Mouse (Mus musculus) CH12.LX (cell line): ENCODE measurements around the gene Krt71. TPM values are rescaled to one million over a fixed set of nuclear protein-coding genes. Genes with fewer than 3 reads are reported as not detected.

Experiments used
- DNase-seq: peaks from one replicate; pipeline ENCODE4 v3.0.0-alpha.2; 2013; ENCODE audit errors: extremely low read depth
- H3K27ac ChIP-seq: 2 replicates; pipeline ENCODE4 v1.5.1; 2012; ENCODE audit warnings: low read depth, mild to moderate bottlenecking, control low read depth, moderate library complexity; ENCODE audit not compliant: insufficient read depth
- H3K27me3 ChIP-seq: replicated peaks from 2 replicates; pipeline ENCODE3; 2012; ENCODE audit warnings: inconsistent platforms
- H3K36me3 ChIP-seq, 2 experiments: replicated peaks in 1 of 2; 2 replicates each; pipeline versions ENCODE3 to v1.6.1; 2012; ENCODE audit warnings: inconsistent platforms in 1 of 2, low read length in 1 of 2, mild to moderate bottlenecking in 1 of 2, mixed read lengths in 1 of 2, moderate library complexity in 1 of 2; ENCODE audit not compliant: control insufficient read depth in 1 of 2, insufficient read depth in 1 of 2
- H3K4me1 ChIP-seq, 2 experiments: 2 replicates each; pipeline ENCODE4 v1.6.1; 2012; ENCODE audit warnings: inconsistent platforms in 1 of 2, moderate library complexity in 1 of 2; ENCODE audit not compliant: insufficient read depth in 2 of 2, control insufficient read depth in 1 of 2
- H3K4me2 ChIP-seq: 2 replicates; pipeline ENCODE4 v1.6.1; 2012; ENCODE audit warnings: low read depth, mild to moderate bottlenecking, control low read depth; ENCODE audit not compliant: poor library complexity, insufficient read depth, severe bottlenecking
- H3K4me3 ChIP-seq, 3 experiments: fragments of 150-350 bp in 1 of 3; sonication (generic) in 1 of 3; replicated peaks in 1 of 3; 2 replicates each; pipeline versions ENCODE3 to v1.5.1; 2011 to 2012; ENCODE audit warnings: low read depth in 2 of 3, low read length in 2 of 3, mild to moderate bottlenecking in 2 of 3, moderate library complexity in 2 of 3, control low read depth in 1 of 3, improper control_type of control experiment in 1 of 3, inconsistent platforms in 1 of 3, mixed read lengths in 1 of 3; ENCODE audit not compliant: poor library complexity in 1 of 3
- H3K79me2 ChIP-seq: replicated peaks from 2 replicates; pipeline ENCODE4 v1.6.1; 2012; ENCODE audit warnings: mild to moderate bottlenecking, moderate library complexity; ENCODE audit not compliant: control insufficient read depth, poor library complexity, insufficient read depth, severe bottlenecking; ENCODE audit errors: extremely low read depth
- H3K9ac ChIP-seq: 2 replicates; pipeline ENCODE4 v1.6.1; 2012; ENCODE audit warnings: low read depth, mild to moderate bottlenecking, control low read depth, moderate library complexity; ENCODE audit not compliant: insufficient read depth
- H3K9me3 ChIP-seq: replicated peaks from 2 replicates; pipeline ENCODE3; 2012; ENCODE audit warnings: low read length, inconsistent platforms, mixed read lengths
- CHD1 ChIP-seq: IDR thresholded peaks from 2 replicates; pipeline ENCODE4 v1.6.1; 2012; ENCODE audit warnings: low read depth, low read length, improper control_type of control experiment, inconsistent platforms
- CTCF ChIP-seq, 2 experiments: IDR thresholded peaks in 1 of 2; conservative IDR thresholded peaks in 1 of 2; 2 replicates each; pipeline ENCODE4 v1.5.1; 2011 to 2012; ENCODE audit warnings: low read depth in 2 of 2, low read length in 2 of 2, improper control_type of control experiment in 1 of 2, inconsistent platforms in 1 of 2, mild to moderate bottlenecking in 1 of 2, moderate library complexity in 1 of 2
- E2F4 ChIP-seq: IDR thresholded peaks from 2 replicates; pipeline ENCODE4 v1.6.1; 2011; ENCODE audit warnings: low read depth, low read length, improper control_type of control experiment; ENCODE audit not compliant: insufficient replicate concordance
- GABPA ChIP-seq: IDR thresholded peaks from 2 replicates; pipeline ENCODE4 v1.6.1; 2012; ENCODE audit warnings: low read depth, low read length, improper control_type of control experiment, inconsistent platforms; ENCODE audit not compliant: insufficient replicate concordance
- IRF4 ChIP-seq: IDR thresholded peaks from 2 replicates; pipeline ENCODE4 v1.6.1; 2014; ENCODE audit warnings: low read depth, mild to moderate bottlenecking, inconsistent platforms, low read length, improper control_type of control experiment
- JUN ChIP-seq: IDR thresholded peaks from 2 replicates; pipeline ENCODE4 v1.6.1; 2011; ENCODE audit warnings: low read depth, mild to moderate bottlenecking, low read length, improper control_type of control experiment, moderate library complexity; ENCODE audit not compliant: insufficient read depth
- JUND ChIP-seq: conservative IDR thresholded peaks from 2 replicates; pipeline ENCODE4 v1.6.1; 2011; ENCODE audit warnings: low read depth, low read length, improper control_type of control experiment
- MAFK ChIP-seq: IDR thresholded peaks from 2 replicates; pipeline ENCODE4 v1.6.1; 2011; ENCODE audit warnings: low read length, improper control_type of control experiment; ENCODE audit not compliant: insufficient replicate concordance
- MAX ChIP-seq: IDR thresholded peaks from 2 replicates; pipeline ENCODE4 v1.6.1; 2011; ENCODE audit warnings: low read length, improper control_type of control experiment
- MAZ ChIP-seq: IDR thresholded peaks from 2 replicates; pipeline ENCODE4 v1.6.1; 2012; ENCODE audit warnings: low read depth, mild to moderate bottlenecking, inconsistent platforms, low read length, improper control_type of control experiment, moderate library complexity
- MXI1 ChIP-seq: IDR thresholded peaks from 2 replicates; pipeline ENCODE4 v1.6.1; 2011; ENCODE audit warnings: mild to moderate bottlenecking, low read depth, low read length, improper control_type of control experiment
- MYC ChIP-seq: IDR thresholded peaks from 2 replicates; pipeline ENCODE4 v1.6.1; 2011; ENCODE audit warnings: low read depth, mild to moderate bottlenecking, improper control_type of control experiment, low read length
- NELFE ChIP-seq: IDR thresholded peaks from 2 replicates; pipeline ENCODE4 v1.6.1; 2011; ENCODE audit warnings: low read depth, low read length, improper control_type of control experiment
- NRF1 ChIP-seq: IDR thresholded peaks from 2 replicates; pipeline ENCODE4 v1.6.1; 2014; ENCODE audit warnings: low read depth, mild to moderate bottlenecking, inconsistent platforms, low read length, improper control_type of control experiment, moderate library complexity
- PAX5 ChIP-seq: IDR thresholded peaks from 2 replicates; pipeline ENCODE4 v1.6.1; 2012; ENCODE audit warnings: low read length, inconsistent platforms, mixed read lengths
- POLR2A ChIP-seq: IDR thresholded peaks from 2 replicates; pipeline ENCODE4 v1.6.1; 2011; ENCODE audit warnings: low read depth, mild to moderate bottlenecking, improper control_type of control experiment, low read length
- RAD21 ChIP-seq: IDR thresholded peaks from 2 replicates; pipeline ENCODE4 v1.6.1; 2011; ENCODE audit warnings: low read depth, mild to moderate bottlenecking, low read length, improper control_type of control experiment, moderate library complexity
- RCOR1 ChIP-seq: conservative IDR thresholded peaks from 2 replicates; pipeline ENCODE4 v1.6.1; 2012; ENCODE audit warnings: low read depth, mild to moderate bottlenecking, inconsistent platforms, low read length, improper control_type of control experiment
- SIN3A ChIP-seq: IDR thresholded peaks from 2 replicates; pipeline ENCODE4 v1.6.1; 2012; ENCODE audit warnings: low read length, improper control_type of control experiment, inconsistent platforms
- SMC3 ChIP-seq: IDR thresholded peaks from 2 replicates; pipeline ENCODE4 v1.6.1; 2011; ENCODE audit warnings: low read depth, low read length, improper control_type of control experiment
- TBP ChIP-seq: conservative IDR thresholded peaks from 2 replicates; pipeline ENCODE4 v1.6.1; 2011; ENCODE audit warnings: low read depth, low read length, improper control_type of control experiment
- dilution Hi-C: fragments of 300-500 bp; cut with MboI; formaldehyde crosslinking; loops from 2 replicates; pipeline ENCODE4 v1.14.3; 2020; ENCODE audit warnings: low sequenced_read_pairs; ENCODE audit not compliant: extremely low pct_unique_long_range_greater_than_20kb, extremely low pct_ligation_motif_present
- in situ Hi-C: fragments of 300-500 bp; cut with MboI; formaldehyde crosslinking; loops from 3 replicates; pipeline ENCODE4 v1.14.3; 2019; ENCODE audit warnings: low sequenced_read_pairs, low pct_ligation_motif_present, low pct_unique_long_range_greater_than_20kb, mixed read lengths
- polyA plus RNA-seq: library from polyadenylated mRNA; unstranded; fragments of >175 nt; gene quantifications from 2 replicates; pipeline ENCODE4 v1.2.1, GENCODE M21; 2012; ENCODE audit warnings: low read depth; ENCODE audit not compliant: insufficient read length
- total RNA-seq, 2 experiments: library from RNA; depleted of rRNA; stranded (reverse); fragments of 300-350 nt in 1 of 2; fragments of >200 nt in 1 of 2; gene quantifications; 2 replicates each; pipeline ENCODE4 v1.2.3; 2012 to 2014

Gene Krt71
- total and polyA plus RNA-seq, 3 experiments = not detected

- H3K27me3 ChIP-seq = peaks cover 91% of the 10 kb centered on the region
- H3K36me3 ChIP-seq = no peaks in the 10 kb centered on the region
- no peak overlapping the region for H3K4me2 ChIP-seq
- H3K4me3 ChIP-seq = no peak overlapping the region
- H3K27ac ChIP-seq = no peak overlapping the region
- dilution Hi-C loops = no loop called here
- no peak for TF ChIP-seq RCOR1
- TF ChIP-seq CTCF (conservative IDR thresholded peaks at IDR 0.05 in 1 of 2, IDR thresholded peaks at IDR 0.05 in 1 of 2; ENCODE audit: low read depth in 2 of 2, low read length in 2 of 2) = peak; percentile 21 to 48; a peak in 2 of 4 replicates
- TF ChIP-seq MXI1 = no peak
- no peak for TF ChIP-seq JUN
- no peak for TF ChIP-seq PAX5
- no peak for TF ChIP-seq POLR2A
- TF ChIP-seq MAFK = no peak
- no peak for TF ChIP-seq JUND
- no peak overlapping the region for H3K9ac ChIP-seq
- in situ Hi-C loops = no loop called here
- no peaks in the 10 kb centered on the region for H3K79me2 ChIP-seq
- peak; percentile 3 for DNase-seq
- H3K9me3 ChIP-seq = no peaks in the 10 kb centered on the region
- 0 out of 4 replicates have a peak, but pooled peaks cover 0 to 4% of the 10 kb centered on the region in 2 experiments for H3K4me1 ChIP-seq
Measured at GRCm38 (mm10) chr15:101708683-101709082, 34.2 kb downstream of the Krt71 start.

- no peak for DNase-seq
- Histone ChIP-seq H3K4me2 (no peak overlapping the region), H3K4me3 (no peak overlapping the region), H3K9ac (no peak overlapping the region), H3K36me3 (no peaks in the 10 kb centered on the region), H3K27ac (no peak overlapping the region), H3K4me1 (0 out of 4 replicates have a peak, but pooled peaks cover 0 to 4% of the 10 kb centered on the region in 2 experiments), H3K9me3 (no peaks in the 10 kb centered on the region), H3K27me3 (peaks cover 90% of the 10 kb centered on the region), H3K79me2 (no peaks in the 10 kb centered on the region)
- no peak for TF ChIP-seq MAX
- TF ChIP-seq MYC = no peak
- no peak for TF ChIP-seq MXI1
- no peak for TF ChIP-seq TBP
- in situ Hi-C loops (no loop called here), dilution Hi-C loops (no loop called here)
Measured at GRCm38 (mm10) chr15:101707454-101707853, 35.5 kb downstream of the Krt71 start.

GRCm38 (mm10) chr15:101704066-101704465 is 38.8 kb downstream of the Krt71 start:
- in situ Hi-C loops = no loop called here
- Histone ChIP-seq H3K4me1 (0 out of 4 replicates have a peak, but pooled peaks cover 0 to 4% of the 10 kb centered on the region in 2 experiments), H3K4me3 (no peak overlapping the region)
- TF ChIP-seq MAZ (no peak), IRF4 (no peak), MAX (no peak), NELFE (no peak), SMC3 (peak; percentile 68), NRF1 (no peak), CTCF (conservative IDR thresholded peaks at IDR 0.05 in 1 of 2, IDR thresholded peaks at IDR 0.05 in 1 of 2; ENCODE audit: low read depth in 2 of 2, low read length in 2 of 2) (peak; percentile 24 to 90; a peak in 3 of 4 replicates), SIN3A (no peak), GABPA (no peak), CHD1 (no peak), E2F4 (no peak), RAD21 (peak; percentile 56), MAFK (no peak)
- TF ChIP-seq, all 38 proteins: peak for 3
- Histone ChIP-seq H3K36me3 (no peaks in the 10 kb centered on the region), H3K27me3 (peaks cover 95% of the 10 kb centered on the region), H3K27ac (no peak overlapping the region), H3K9ac (no peak overlapping the region), H3K4me2 (no peak overlapping the region), H3K9me3 (no peaks in the 10 kb centered on the region), H3K79me2 (no peaks in the 10 kb centered on the region)
- DNase-seq = peak; percentile 45
- dilution Hi-C loops = no loop called here
